Mouse (Mus musculus) neural tube, embryonic 14.5 days (tissue): ENCODE results near the gene Timm8b. TPM values are rescaled to one million over a fixed set of nuclear protein-coding genes. Genes with fewer than 3 reads are reported as not detected.

Source experiments
- polyA plus RNA-seq: library from polyadenylated mRNA; unstranded; fragments of >200 nt; fragmentation: Nextera tagmentation; extraction: Ambion mirVana; gene quantifications from 2 replicates; pipeline ENCODE4 v1.2.1, GENCODE M21; 2014

The Timm8b gene
- polyA plus RNA-seq, 1 experiment from 2014 or later = 448 TPM

Other genes starting within 250 kb of the Timm8b start
- gene Plet1, start 109.4 kb upstream of the Timm8b start, polyA plus RNA-seq = 0.39 and 0.62 TPM in 2 replicates
- gene Pts, start 75.2 kb upstream of the Timm8b start, polyA plus RNA-seq = 112 and 126 TPM in 2 replicates
- 18.6 and 19.8 TPM in 2 replicates for gene Il18, start 49.1 kb upstream of the Timm8b start, polyA plus RNA-seq
- 0.11 and 0.24 TPM in 2 replicates for gene Bco2, start 48.7 kb upstream of the Timm8b start, polyA plus RNA-seq
- gene Tex12, start 42.6 kb upstream of the Timm8b start, polyA plus RNA-seq = 0.24 TPM in 1 of 2 replicates, not detected in the other
- gene Sdhd, start 98 bp upstream of the Timm8b start, polyA plus RNA-seq = 257 and 294 TPM in 2 replicates
- gene Pih1d2, start 13.4 kb downstream of the Timm8b start, polyA plus RNA-seq = 4.4 and 5.5 TPM in 2 replicates
- gene Nkapd1, start 13.6 kb downstream of the Timm8b start, polyA plus RNA-seq = 21.9 and 24.5 TPM in 2 replicates
- gene Dlat, start 55.9 kb downstream of the Timm8b start, polyA plus RNA-seq = 65.1 and 67.2 TPM in 2 replicates
- gene Dixdc1, start 135.6 kb downstream of the Timm8b start, polyA plus RNA-seq = 39.2 and 41.4 TPM in 2 replicates
- 2.1 and 2.7 TPM in 2 replicates for gene 2310030G06Rik, start 142.6 kb downstream of the Timm8b start, polyA plus RNA-seq
- 3.4 and 14.5 TPM in 2 replicates for gene Cryab, start 147.4 kb downstream of the Timm8b start, polyA plus RNA-seq
- 0.72 TPM in 1 of 2 replicates, not detected in the other for gene Hspb2, start 148.4 kb downstream of the Timm8b start, polyA plus RNA-seq
- 11.2 and 11.5 TPM in 2 replicates for gene Fdxacb1, start 164.3 kb downstream of the Timm8b start, polyA plus RNA-seq
- gene Alg9, start 171.1 kb downstream of the Timm8b start, polyA plus RNA-seq = 59.8 and 60.3 TPM in 2 replicates
- 64.1 and 66.7 TPM in 2 replicates for gene 1110032A03Rik, start 171.6 kb downstream of the Timm8b start, polyA plus RNA-seq
- gene Ppp2r1b, start 241.4 kb downstream of the Timm8b start, polyA plus RNA-seq = 44.1 and 53.8 TPM in 2 replicates